Mouse (Mus musculus): ENCODE results near the gene Wdfy2. TPM values are rescaled to one million over a fixed set of nuclear protein-coding genes. Genes with fewer than 3 reads are reported as not detected.

The Wdfy2 gene
- 9.6 TPM for total RNA-seq (2023)

DNA sequence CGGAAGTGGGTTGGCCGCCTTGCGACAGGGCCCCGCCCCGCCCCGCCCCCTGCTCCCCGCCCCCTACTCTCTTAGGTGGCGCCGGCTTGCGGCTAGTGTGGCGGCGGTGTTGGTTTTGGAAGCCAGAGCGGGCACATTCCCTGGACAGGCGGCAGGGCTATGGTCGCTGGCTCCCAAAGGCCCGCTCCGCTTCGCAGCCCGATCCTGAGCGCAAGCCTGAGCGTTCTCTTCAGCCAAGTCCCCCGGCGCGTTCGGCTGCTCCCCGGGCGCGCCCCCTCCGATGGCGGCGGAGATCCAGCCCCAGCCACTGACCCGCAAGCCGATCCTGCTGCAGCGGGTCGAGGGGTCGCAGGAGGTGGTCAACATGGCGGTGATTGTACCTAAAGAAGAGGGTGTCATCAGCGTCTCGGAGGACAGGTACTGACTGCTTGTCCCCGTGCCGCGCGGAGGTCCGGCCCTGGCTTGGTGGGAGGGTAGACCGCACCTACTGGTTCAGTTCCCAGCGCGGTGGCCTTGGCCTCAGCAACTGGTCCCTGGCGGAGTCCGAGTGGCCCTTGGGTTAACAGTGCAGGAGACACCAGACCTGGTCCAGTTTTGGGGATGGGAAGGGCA is at the start of gene Wdfy2:
Wdfy2 (plus strand) TSS at position 38 of the 612 bp plus-strand sequence.

DNA sequence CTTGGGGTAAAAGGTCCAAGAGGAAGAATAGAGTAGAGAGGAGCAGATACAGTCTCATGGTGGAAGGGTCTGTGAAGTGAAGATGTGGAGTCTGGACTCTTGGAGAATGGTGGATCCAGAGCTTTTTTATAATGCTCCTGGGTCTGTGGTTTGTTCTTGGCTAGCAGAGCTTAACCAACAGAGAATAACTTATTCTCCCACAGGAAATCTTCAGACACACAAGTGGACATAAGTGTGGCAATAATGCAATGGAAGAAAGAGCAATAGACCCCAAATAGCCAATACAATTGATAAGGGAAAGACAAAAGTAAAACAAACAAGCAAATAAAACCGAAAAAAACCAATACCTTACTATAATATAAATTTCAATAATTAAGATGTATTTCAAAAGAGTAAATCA is 146.9 kb downstream of the Wdfy2 start, which contains the start of gene Defb48:
Defb48 (minus strand) TSS at position 101 of the 400 bp plus-strand sequence.

DNA sequence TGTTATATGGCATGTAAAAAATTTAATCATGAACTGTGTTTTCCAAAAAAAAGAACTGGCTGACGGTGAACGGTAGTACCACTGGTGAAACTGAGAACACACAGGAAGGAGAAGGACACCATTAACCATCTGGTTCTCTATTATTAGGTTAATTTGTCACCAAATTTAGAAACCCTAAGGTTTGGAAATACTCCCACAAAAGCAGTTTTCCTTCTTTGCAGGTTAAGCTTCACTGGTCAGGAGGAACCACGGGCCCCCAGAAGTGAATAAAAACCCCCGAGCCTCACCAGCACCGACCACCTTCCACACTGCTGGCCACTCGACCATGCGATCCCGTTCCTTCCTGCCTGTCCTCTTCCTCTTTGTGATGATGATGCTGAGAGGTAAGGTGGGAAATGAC is 160.3 kb downstream of the Wdfy2 start, which contains the start of gene Defb47:
Defb47 (plus strand) TSS at position 301 of the 400 bp plus-strand sequence.

Other genes starting within 250 kb of the Wdfy2 start
- not detected for gene Serpine3, start 174.0 kb upstream of the Wdfy2 start, total RNA-seq (2023)
- gene Ints6, start 76.5 kb upstream of the Wdfy2 start, total RNA-seq (2023), result 71.0 TPM
- gene Defb48, start 146.8 kb downstream of the Wdfy2 start, total RNA-seq (2023), result not detected
- not detected for gene Defb47, start 160.4 kb downstream of the Wdfy2 start, total RNA-seq (2023)
- not detected for gene Defb43, start 174.1 kb downstream of the Wdfy2 start, total RNA-seq (2023)
- gene Defb42, start 209.3 kb downstream of the Wdfy2 start, total RNA-seq (2023), result not detected
- gene Defb30, start 212.3 kb downstream of the Wdfy2 start, total RNA-seq (2023), result not detected